Comparison of ENCODE assay signal across 17 mouse cellular contexts in the genomic region with DNA sequence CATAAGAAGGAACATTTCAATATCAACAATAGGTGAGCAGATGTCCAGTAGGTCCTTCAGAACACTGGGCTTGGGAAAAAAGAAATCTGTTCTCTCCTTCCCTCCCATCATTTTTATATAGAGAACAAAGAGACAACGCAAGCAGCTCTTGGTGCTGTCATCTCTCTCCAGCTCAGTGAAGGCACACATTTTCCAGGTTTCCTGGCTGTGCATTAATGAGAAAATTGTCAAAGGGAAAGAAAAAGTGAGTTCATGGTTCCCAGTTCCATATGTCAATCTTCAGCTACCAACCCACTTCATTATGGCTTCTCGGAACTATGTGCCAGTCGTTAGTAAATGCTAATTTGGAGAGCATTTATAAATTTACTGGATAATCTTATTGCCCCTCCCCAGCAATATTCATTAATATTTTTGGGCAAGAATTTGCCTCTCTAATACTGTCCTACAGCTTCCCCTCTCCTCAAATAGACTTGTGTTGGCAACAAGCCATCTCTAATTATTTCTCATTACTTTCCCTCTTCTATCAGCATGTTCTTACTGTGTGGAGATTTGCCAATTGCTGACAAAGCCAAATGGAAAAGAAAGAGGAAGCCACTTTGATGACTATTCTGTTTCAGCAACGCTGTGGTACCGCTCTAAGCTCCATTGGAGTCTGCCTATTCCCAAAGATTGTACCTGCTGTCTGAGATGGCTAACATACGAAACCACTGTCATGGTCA.
DNase-seq lines count a peak whose midpoint lies in the region; ATAC-seq lines count a peak whose summit lies in the region.
"Had no signal": no experiment of that assay in that cellular context is flagged by ENCODE, and none has a peak within 500 bp of the region (broad histone marks: within the 10 kb centered on the region; RNA-seq: fewer than 3 reads in every experiment).

No protein-coding gene starts in this region.

- no peaks in the 10 kb centered on the region for H3K9me3 ChIP-seq in hindbrain, embryonic 15.5 days
- no peaks in the 10 kb centered on the region for H3K9me3 ChIP-seq in hindbrain, embryonic 11.5 days (ENCODE audit: control insufficient read depth, low read length)
- no peaks in the 10 kb centered on the region for H3K9me3 ChIP-seq in neural tube, embryonic 15.5 days (replicated peaks)
- H3K9me3 ChIP-seq in forebrain, embryonic 15.5 days = no peaks in the 10 kb centered on the region
- H3K9me3 ChIP-seq: embryonic facial prominence, embryonic 13.5 days; intestine, embryonic 15.5 days; limb, embryonic 10.5 days; liver, embryonic 13.5 days; megakaryocyte, embryonic 14.5 days had no signal

- no peak overlapping the region for H3K4me2 ChIP-seq in hindbrain, embryonic 15.5 days
- no peak overlapping the region for H3K4me2 ChIP-seq in hindbrain, embryonic 11.5 days (replicated peaks; ENCODE audit: low read depth, low read length)
- H3K4me2 ChIP-seq in neural tube, embryonic 15.5 days = no peak overlapping the region
- no peak overlapping the region for H3K4me2 ChIP-seq in forebrain, embryonic 15.5 days (replicated peaks)
- H3K4me2 ChIP-seq: embryonic facial prominence, embryonic 13.5 days; intestine, embryonic 15.5 days; liver, embryonic 13.5 days had no signal

- no peaks in the 10 kb centered on the region for H3K27me3 ChIP-seq in hindbrain, embryonic 15.5 days
- no peaks in the 10 kb centered on the region for H3K27me3 ChIP-seq in hindbrain, embryonic 11.5 days (ENCODE audit: control insufficient read depth, insufficient read depth, low read length)
- no peaks in the 10 kb centered on the region for H3K27me3 ChIP-seq in neural tube, embryonic 15.5 days (replicated peaks)
- no peaks in the 10 kb centered on the region for H3K27me3 ChIP-seq in forebrain, embryonic 15.5 days
- H3K27me3 ChIP-seq: embryonic facial prominence, embryonic 13.5 days; intestine, embryonic 15.5 days; liver, embryonic 13.5 days; megakaryocyte, embryonic 14.5 days had no signal

- no peaks in the 10 kb centered on the region for H3K4me1 ChIP-seq in hindbrain, embryonic 15.5 days (replicated peaks)
- no peaks in the 10 kb centered on the region for H3K4me1 ChIP-seq in hindbrain, embryonic 11.5 days (replicated peaks; ENCODE audit: control insufficient read depth, insufficient read depth, low read length)
- H3K4me1 ChIP-seq in neural tube, embryonic 15.5 days = no peaks in the 10 kb centered on the region
- peaks cover 11% of the 10 kb centered on the region; the same call in 1 of the 2 replicates for H3K4me1 ChIP-seq in forebrain, embryonic 15.5 days
- H3K4me1 ChIP-seq: embryonic facial prominence, embryonic 13.5 days; intestine, embryonic 15.5 days; limb, embryonic 10.5 days; liver, embryonic 13.5 days; megakaryocyte, embryonic 14.5 days had no signal

- peak; percentile 65; the same call in 1 of the 2 replicates for ATAC-seq in hindbrain, embryonic 15.5 days (ENCODE audit: low FRiP score, low read depth)
- no peak for ATAC-seq in hindbrain, embryonic 11.5 days (ENCODE audit: low FRiP score)
- ATAC-seq in neural tube, embryonic 15.5 days (ENCODE audit: low FRiP score) = peak; percentile 35; the same call in 1 of the 2 replicates
- peak; percentile 94 for ATAC-seq in forebrain, embryonic 15.5 days (replicated peaks)
- ATAC-seq: intestine, embryonic 15.5 days had no signal

- DNase-seq in hindbrain, embryonic 11.5 days (ENCODE audit: low spot score) = no peak
- DNase-seq in neural tube, embryonic 10.5 days (ENCODE audit: extremely low spot score, low spot score) = no peak
- no peak for DNase-seq in thymus, postnatal 36 days
- no peak for DNase-seq in adrenal gland, postnatal 4 days (ENCODE audit: low spot score in 2 of 2)
- DNase-seq: adrenal gland, postnatal 14 days; heart, postnatal 10 days; liver, embryonic 13.5 days; lung, postnatal 10 days; right cerebral cortex, postnatal 25 days had no signal

- WGBS in hindbrain, embryonic 15.5 days = 57% methylated on average over 6 of the region's 6 CpGs
- 85% methylated on average over 6 of the region's 6 CpGs for whole genome bisulfite sequencing in hindbrain, embryonic 11.5 days
- WGBS in neural tube, embryonic 15.5 days = 73% methylated on average over 6 of the region's 6 CpGs
- 18% methylated on average over 6 of the region's 6 CpGs for WGBS in forebrain, embryonic 15.5 days

- H3K27ac ChIP-seq in hindbrain, embryonic 15.5 days (replicated peaks) = no peak overlapping the region
- no peak overlapping the region for H3K27ac ChIP-seq in hindbrain, embryonic 11.5 days (ENCODE audit: low read depth, low read length)
- H3K27ac ChIP-seq in neural tube, embryonic 15.5 days (replicated peaks) = no peak overlapping the region
- peak overlapping the region; percentile 72 for H3K27ac ChIP-seq in forebrain, embryonic 15.5 days (replicated peaks)
- H3K27ac ChIP-seq: embryonic facial prominence, embryonic 13.5 days; intestine, embryonic 15.5 days; kidney, postnatal 0 days; limb, embryonic 10.5 days; liver, embryonic 13.5 days had no signal

- H3K36me3 ChIP-seq in hindbrain, embryonic 15.5 days = no peaks in the 10 kb centered on the region
- no peaks in the 10 kb centered on the region for H3K36me3 ChIP-seq in hindbrain, embryonic 11.5 days (ENCODE audit: control insufficient read depth, insufficient read depth, low read length)
- H3K36me3 ChIP-seq in neural tube, embryonic 15.5 days = no peaks in the 10 kb centered on the region
- H3K36me3 ChIP-seq in forebrain, embryonic 15.5 days = no peaks in the 10 kb centered on the region
- H3K36me3 ChIP-seq: embryonic facial prominence, embryonic 13.5 days; intestine, embryonic 15.5 days; limb, embryonic 10.5 days; liver, embryonic 13.5 days had no signal

- no peak overlapping the region for H3K9ac ChIP-seq in hindbrain, embryonic 15.5 days
- no peak overlapping the region for H3K9ac ChIP-seq in hindbrain, embryonic 11.5 days (ENCODE audit: low read depth, low read length)
- no peak overlapping the region for H3K9ac ChIP-seq in neural tube, embryonic 15.5 days (replicated peaks)
- H3K9ac ChIP-seq in forebrain, embryonic 15.5 days (replicated peaks) = no peak overlapping the region
- H3K9ac ChIP-seq: embryonic facial prominence, embryonic 13.5 days; intestine, embryonic 15.5 days; liver, embryonic 13.5 days had no signal

- H3K4me3 ChIP-seq in hindbrain, embryonic 15.5 days = no peak overlapping the region
- H3K4me3 ChIP-seq in hindbrain, embryonic 11.5 days (ENCODE audit: low read depth, low read length) = no peak overlapping the region
- no peak overlapping the region for H3K4me3 ChIP-seq in neural tube, embryonic 15.5 days (replicated peaks)
- H3K4me3 ChIP-seq in forebrain, embryonic 15.5 days = no peak overlapping the region
- H3K4me3 ChIP-seq: embryonic facial prominence, embryonic 13.5 days; intestine, embryonic 15.5 days; limb, embryonic 10.5 days; liver, embryonic 13.5 days; megakaryocyte, embryonic 14.5 days had no signal
